Mouse (Mus musculus): ENCODE measurements around the gene B3galnt1. TPM values are rescaled to one million over a fixed set of nuclear protein-coding genes. Genes with fewer than 3 reads are reported as not detected.

Gene B3galnt1
- total RNA-seq, 1 experiment: 13.7 TPM

DNA sequence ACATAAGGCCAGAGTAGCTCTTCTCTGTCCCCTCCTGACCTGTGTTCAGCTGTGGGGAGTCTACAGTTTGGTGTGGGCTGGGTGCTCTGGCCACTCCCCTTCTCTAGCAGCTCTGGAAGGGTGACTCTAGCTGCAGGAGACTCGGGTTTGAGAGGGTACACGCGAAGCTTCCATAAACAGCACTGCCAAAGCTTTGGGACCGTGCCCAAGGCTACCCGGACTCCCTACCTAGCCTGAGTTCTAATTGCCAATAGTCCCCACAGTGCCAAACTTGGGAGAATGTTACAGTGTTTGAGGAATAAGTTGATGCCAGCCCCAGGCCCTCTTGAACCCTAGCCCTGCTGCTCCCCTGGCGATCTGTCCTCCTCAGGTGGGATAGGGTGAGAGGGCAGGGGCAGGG lies 43.2 kb downstream of the B3galnt1 start:
- in situ Hi-C loops (cut with MboI; ENCODE audit: low sequenced_read_pairs in 2 of 2, unreplicated experiment in 2 of 2): no loop called here
- no peak overlapping the region for H3K4me3 ChIP-seq (ENCODE audit: insufficient read depth in 1 of 2, low read depth in 1 of 2, low read length in 2 of 2, poor library complexity in 1 of 2, severe bottlenecking in 1 of 2)
- no peak overlapping the region for H3K27ac ChIP-seq (ENCODE audit: insufficient read depth, low read depth, low read length, poor library complexity, severe bottlenecking)
- H3K9me3 ChIP-seq (ENCODE audit: control insufficient read depth, insufficient read depth, low read depth, low read length): no peaks in the 10 kb centered on the region
- no peak for DNase-seq (ENCODE audit: low read depth, low spot score)
- TF ChIP-seq MAFK (IDR thresholded peaks at IDR 0.05; ENCODE audit: insufficient read depth, low read depth, low read length) (no peak), CHD2 (IDR thresholded peaks at IDR 0.05; ENCODE audit: low read depth, low read length) (no peak), ZC3H11A (IDR thresholded peaks at IDR 0.05; ENCODE audit: borderline replicate concordance, low read depth, low read length) (no peak), ZNF384 (IDR thresholded peaks at IDR 0.05; ENCODE audit: low read depth, low read length) (no peak), HCFC1 (IDR thresholded peaks at IDR 0.05; ENCODE audit: borderline replicate concordance, insufficient read depth, low read length) (no peak)
- no peaks in the 10 kb centered on the region for H3K36me3 ChIP-seq (ENCODE audit: control insufficient read depth, insufficient read depth, low read length, poor library complexity, severe bottlenecking)
- H3K4me1 ChIP-seq (ENCODE audit: control insufficient read depth in 2 of 2, insufficient read depth in 2 of 2, low read length in 2 of 2, poor library complexity in 1 of 2): no peaks in the 10 kb centered on the region; a peak in 1 of 4 replicates
- H3K9ac ChIP-seq (ENCODE audit: insufficient read depth, low read depth, low read length, poor library complexity, severe bottlenecking): no peak overlapping the region

DNA sequence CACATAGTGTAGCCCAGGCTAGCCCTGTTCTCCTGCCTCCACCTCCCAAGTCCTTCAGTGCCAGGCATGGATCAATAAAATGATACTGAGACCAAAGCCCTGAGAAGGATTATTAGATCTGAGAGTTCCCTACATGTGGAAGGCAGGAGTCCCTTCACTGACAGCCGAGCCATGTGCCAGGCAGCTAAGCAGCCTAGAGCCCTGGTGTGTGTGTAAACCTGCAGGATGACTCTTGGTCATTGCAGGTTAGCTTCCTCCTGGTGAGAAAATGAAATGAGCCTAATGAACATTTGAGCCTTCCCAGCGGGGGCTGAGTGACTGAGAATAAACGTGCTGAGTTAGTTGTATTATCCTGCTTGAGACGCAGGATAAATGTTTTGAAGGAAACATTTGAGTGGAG lies 49.2 kb downstream of the B3galnt1 start:
- no peak overlapping the region for H3K27ac ChIP-seq (ENCODE audit: insufficient read depth, low read depth, low read length, poor library complexity, severe bottlenecking)
- H3K9ac ChIP-seq (ENCODE audit: insufficient read depth, low read depth, low read length, poor library complexity, severe bottlenecking): no peak overlapping the region
- H3K4me3 ChIP-seq (ENCODE audit: insufficient read depth in 1 of 2, low read depth in 1 of 2, low read length in 2 of 2, poor library complexity in 1 of 2, severe bottlenecking in 1 of 2): no peak overlapping the region
- no peaks in the 10 kb centered on the region for H3K36me3 ChIP-seq (ENCODE audit: control insufficient read depth, insufficient read depth, low read length, poor library complexity, severe bottlenecking)
- no peaks in the 10 kb centered on the region for H3K9me3 ChIP-seq (ENCODE audit: control insufficient read depth, insufficient read depth, low read depth, low read length)
- in situ Hi-C loops (cut with MboI; ENCODE audit: low sequenced_read_pairs in 2 of 2, unreplicated experiment in 2 of 2): no loop called here
- no peak for DNase-seq (ENCODE audit: low read depth, low spot score)
- no peaks in the 10 kb centered on the region for H3K4me1 ChIP-seq (ENCODE audit: control insufficient read depth in 2 of 2, insufficient read depth in 2 of 2, low read length in 2 of 2, poor library complexity in 1 of 2)
- TF ChIP-seq CHD2 (IDR thresholded peaks at IDR 0.05; ENCODE audit: low read depth, low read length): no peak
- no peak for TF ChIP-seq ZC3H11A (IDR thresholded peaks at IDR 0.05; ENCODE audit: borderline replicate concordance, low read depth, low read length)
- no peak for TF ChIP-seq HCFC1 (IDR thresholded peaks at IDR 0.05; ENCODE audit: borderline replicate concordance, insufficient read depth, low read length)
- TF ChIP-seq ZNF384 (IDR thresholded peaks at IDR 0.05; ENCODE audit: low read depth, low read length): no peak
- no peak for TF ChIP-seq MAFK (IDR thresholded peaks at IDR 0.05; ENCODE audit: insufficient read depth, low read depth, low read length)

DNA sequence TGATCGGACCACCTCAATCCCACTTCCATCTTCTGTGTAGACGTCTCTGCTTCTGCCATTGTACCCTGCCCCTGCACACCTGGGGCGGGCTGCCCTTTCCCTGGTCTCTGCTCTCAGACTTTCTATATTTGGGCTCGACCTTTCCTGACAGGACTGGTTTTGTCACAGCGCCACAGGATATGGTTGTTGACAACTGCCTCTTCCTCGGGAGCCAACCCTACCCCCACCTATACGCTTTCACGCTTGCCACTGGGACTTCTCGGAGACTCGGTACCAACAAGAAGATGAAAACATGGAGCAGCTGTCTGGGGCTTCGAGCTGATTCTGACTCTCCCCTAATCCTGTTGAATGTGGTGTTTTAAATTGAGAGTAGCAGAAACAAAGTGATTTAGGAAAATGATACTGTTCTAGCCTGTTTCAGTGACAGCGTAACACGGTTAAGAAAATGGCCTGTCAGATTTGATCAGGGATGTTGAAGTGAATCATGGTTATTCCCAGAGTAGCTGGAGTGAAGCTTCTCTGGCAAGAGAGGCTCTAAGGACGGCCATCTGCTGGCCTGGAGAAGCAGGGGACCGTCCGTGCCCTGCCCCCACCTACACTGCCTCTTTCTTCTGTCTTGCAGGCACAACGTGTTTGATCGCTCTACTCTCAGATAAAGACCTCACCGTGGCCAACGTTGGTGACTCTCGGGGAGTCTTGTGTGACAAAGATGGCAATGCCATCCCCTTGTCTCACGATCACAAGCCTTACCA lies 49.9 kb downstream of the B3galnt1 start:
- Histone ChIP-seq H3K36me3 (ENCODE audit: control insufficient read depth, insufficient read depth, low read length, poor library complexity, severe bottlenecking) (no peaks in the 10 kb centered on the region), H3K27ac (ENCODE audit: insufficient read depth, low read depth, low read length, poor library complexity, severe bottlenecking) (no peak overlapping the region), H3K9ac (ENCODE audit: insufficient read depth, low read depth, low read length, poor library complexity, severe bottlenecking) (no peak overlapping the region), H3K9me3 (ENCODE audit: control insufficient read depth, insufficient read depth, low read depth, low read length) (no peaks in the 10 kb centered on the region), H3K4me3 (ENCODE audit: insufficient read depth in 1 of 2, low read depth in 1 of 2, low read length in 2 of 2, poor library complexity in 1 of 2, severe bottlenecking in 1 of 2) (no peak overlapping the region), H3K4me1 (ENCODE audit: control insufficient read depth in 2 of 2, insufficient read depth in 2 of 2, low read length in 2 of 2, poor library complexity in 1 of 2) (no peaks in the 10 kb centered on the region)
- TF ChIP-seq ZC3H11A (IDR thresholded peaks at IDR 0.05; ENCODE audit: borderline replicate concordance, low read depth, low read length): no peak
- no peak for TF ChIP-seq CHD2 (IDR thresholded peaks at IDR 0.05; ENCODE audit: low read depth, low read length)
- TF ChIP-seq MAFK (IDR thresholded peaks at IDR 0.05; ENCODE audit: insufficient read depth, low read depth, low read length): no peak
- no peak for TF ChIP-seq HCFC1 (IDR thresholded peaks at IDR 0.05; ENCODE audit: borderline replicate concordance, insufficient read depth, low read length)
- no peak for TF ChIP-seq ZNF384 (IDR thresholded peaks at IDR 0.05; ENCODE audit: low read depth, low read length)
- no peak for DNase-seq (ENCODE audit: low read depth, low spot score)
- in situ Hi-C loops (cut with MboI; ENCODE audit: low sequenced_read_pairs in 2 of 2, unreplicated experiment in 2 of 2): no loop called here

DNA sequence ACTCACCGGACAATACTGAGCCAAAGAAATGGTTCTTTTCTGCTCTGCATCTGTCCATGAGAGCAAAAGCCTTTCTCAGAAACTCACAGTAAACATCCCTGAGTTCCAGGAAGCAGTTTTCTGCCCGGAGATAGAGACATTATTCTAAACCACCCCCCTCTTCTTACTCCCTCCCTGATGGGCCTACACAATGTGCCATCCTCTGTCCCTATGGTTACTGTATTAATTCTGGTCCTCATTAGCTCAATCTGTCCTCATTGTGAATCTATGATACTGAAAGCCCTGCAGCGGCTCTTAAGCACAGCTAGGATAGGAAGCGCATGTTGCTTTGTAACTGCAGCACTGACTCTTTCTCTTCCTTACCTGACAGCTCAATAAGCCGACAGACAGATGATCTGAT lies 53.7 kb downstream of the B3galnt1 start:
- no peak for TF ChIP-seq HCFC1 (IDR thresholded peaks at IDR 0.05; ENCODE audit: borderline replicate concordance, insufficient read depth, low read length)
- no peak for TF ChIP-seq ZC3H11A (IDR thresholded peaks at IDR 0.05; ENCODE audit: borderline replicate concordance, low read depth, low read length)
- TF ChIP-seq CHD2 (IDR thresholded peaks at IDR 0.05; ENCODE audit: low read depth, low read length): no peak
- no peak for TF ChIP-seq ZNF384 (IDR thresholded peaks at IDR 0.05; ENCODE audit: low read depth, low read length)
- no peak for TF ChIP-seq MAFK (IDR thresholded peaks at IDR 0.05; ENCODE audit: insufficient read depth, low read depth, low read length)
- in situ Hi-C loops (cut with MboI; ENCODE audit: low sequenced_read_pairs in 2 of 2, unreplicated experiment in 2 of 2): no loop called here
- no peaks in the 10 kb centered on the region for H3K9me3 ChIP-seq (ENCODE audit: control insufficient read depth, insufficient read depth, low read depth, low read length)
- no peak overlapping the region for H3K4me3 ChIP-seq (ENCODE audit: insufficient read depth in 1 of 2, low read depth in 1 of 2, low read length in 2 of 2, poor library complexity in 1 of 2, severe bottlenecking in 1 of 2)
- H3K9ac ChIP-seq (ENCODE audit: insufficient read depth, low read depth, low read length, poor library complexity, severe bottlenecking): no peak overlapping the region
- no peaks in the 10 kb centered on the region; a peak in 1 of 4 replicates for H3K4me1 ChIP-seq (ENCODE audit: control insufficient read depth in 2 of 2, insufficient read depth in 2 of 2, low read length in 2 of 2, poor library complexity in 1 of 2)
- DNase-seq (ENCODE audit: low read depth, low spot score): no peak
- H3K36me3 ChIP-seq (ENCODE audit: control insufficient read depth, insufficient read depth, low read length, poor library complexity, severe bottlenecking): no peaks in the 10 kb centered on the region
- H3K27ac ChIP-seq (ENCODE audit: insufficient read depth, low read depth, low read length, poor library complexity, severe bottlenecking): no peak overlapping the region

Measured in ES-E14 (cell line).